ENCODE assay signal across 24 mouse cellular contexts in the genomic region with DNA sequence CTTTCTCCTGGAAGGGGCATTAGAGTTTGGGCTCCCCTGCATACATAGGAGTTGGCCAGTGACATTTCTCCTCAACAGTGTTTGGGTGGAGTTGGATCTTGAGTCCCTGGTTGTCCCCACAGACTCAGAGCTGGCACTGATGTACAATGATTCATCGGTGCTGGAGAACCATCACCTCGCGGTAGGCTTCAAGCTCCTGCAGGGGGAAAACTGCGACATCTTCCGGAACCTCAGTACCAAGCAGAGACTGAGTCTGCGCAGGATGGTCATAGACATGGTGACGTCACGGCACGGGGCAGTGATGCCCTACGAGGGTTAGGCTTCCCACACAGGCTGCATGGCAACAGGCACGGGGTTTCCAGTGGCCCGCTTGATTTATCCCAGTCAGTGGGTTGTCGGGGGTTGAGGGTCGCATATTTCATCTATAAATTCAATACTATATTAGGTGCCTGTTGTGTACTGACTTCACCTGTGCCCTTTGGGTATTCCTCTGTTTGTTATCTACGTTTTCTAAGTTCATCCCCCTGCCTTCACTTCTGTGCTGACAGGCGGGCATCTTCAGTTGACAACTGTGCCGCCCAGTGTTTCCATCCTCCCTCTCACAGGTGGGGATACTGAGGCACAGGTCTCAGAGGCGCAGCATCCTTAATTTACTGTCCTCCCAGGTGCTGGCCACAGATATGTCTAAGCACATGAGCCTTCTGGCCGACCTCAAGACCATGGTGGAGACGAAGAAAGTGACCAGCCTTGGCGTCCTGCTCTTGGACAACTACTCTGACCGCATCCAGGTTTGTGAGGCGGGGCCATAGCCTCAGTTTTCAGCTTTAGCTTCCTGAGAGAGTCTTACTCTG. TPM values are rescaled to one million over a fixed set of nuclear protein-coding genes. Genes with fewer than 3 reads are reported as not detected.
DNase-seq lines count a peak whose midpoint lies in the region; ATAC-seq lines count a peak whose summit lies in the region.
"Had no signal": no experiment of that assay in that cellular context is flagged by ENCODE, and none has a peak within 500 bp of the region (broad histone marks: within the 10 kb centered on the region; RNA-seq: fewer than 3 reads in every experiment).

No protein-coding gene starts in this region.

- 88% methylated on average over 23 of the region's 23 CpGs for WGBS in forebrain, embryonic 11.5 days
- 89% methylated on average over 23 of the region's 23 CpGs for WGBS in forebrain, embryonic 15.5 days
- 88% methylated on average over 23 of the region's 23 CpGs for WGBS in kidney, embryonic 14.5 days
- 86% methylated on average over 23 of the region's 23 CpGs for WGBS in midbrain, embryonic 14.5 days

- H3K4me2 ChIP-seq in forebrain, embryonic 11.5 days (ENCODE audit: low read depth, low read length, severe bottlenecking) = no peak overlapping the region
- H3K4me2 ChIP-seq in forebrain, embryonic 15.5 days (replicated peaks) = no peak overlapping the region
- no peak overlapping the region for H3K4me2 ChIP-seq in kidney, embryonic 14.5 days (replicated peaks; ENCODE audit: low read depth, low read length)
- H3K4me2 ChIP-seq in midbrain, embryonic 14.5 days (ENCODE audit: low read length) = no peak overlapping the region
- H3K4me2 ChIP-seq: heart, embryonic 13.5 days; hindbrain, embryonic 12.5 days; midbrain, embryonic 12.5 days; stomach, embryonic 15.5 days had no signal

- ATAC-seq in forebrain, embryonic 11.5 days (replicated peaks; ENCODE audit: low FRiP score) = no peak
- ATAC-seq in forebrain, embryonic 15.5 days (replicated peaks) = no peak
- no peak for ATAC-seq in kidney, embryonic 14.5 days (ENCODE audit: low FRiP score, low TSS enrichment)
- no peak for ATAC-seq in midbrain, embryonic 14.5 days (ENCODE audit: low FRiP score, low TSS enrichment)
- ATAC-seq: forebrain, postnatal 0 days; intestine, postnatal 0 days; lung, postnatal 0 days had no signal

- peaks cover 3% of the 10 kb centered on the region; the same call in 1 of the 2 replicates for H3K4me1 ChIP-seq in forebrain, embryonic 11.5 days (replicated peaks; ENCODE audit: control insufficient read depth, insufficient read depth, low read length)
- peaks cover 10% of the 10 kb centered on the region for H3K4me1 ChIP-seq in forebrain, embryonic 15.5 days
- peaks cover 25% of the 10 kb centered on the region for H3K4me1 ChIP-seq in kidney, embryonic 14.5 days (ENCODE audit: control insufficient read depth, insufficient read depth, low read length)
- no peaks in the 10 kb centered on the region for H3K4me1 ChIP-seq in midbrain, embryonic 14.5 days (ENCODE audit: control insufficient read depth, insufficient read depth, low read length)

- no peak overlapping the region for H3K4me3 ChIP-seq in forebrain, embryonic 11.5 days (ENCODE audit: low read depth, low read length)
- H3K4me3 ChIP-seq in forebrain, embryonic 15.5 days = no peak overlapping the region
- H3K4me3 ChIP-seq in kidney, embryonic 14.5 days (ENCODE audit: low read length) = no peak overlapping the region
- H3K4me3 ChIP-seq in midbrain, embryonic 14.5 days (replicated peaks; ENCODE audit: low read depth, low read length) = no peak overlapping the region
- H3K4me3 ChIP-seq: embryonic facial prominence, embryonic 10.5 days; heart, embryonic 13.5 days; hindbrain, embryonic 12.5 days; left cerebral cortex, adult 2 months; midbrain, embryonic 12.5 days; stomach, embryonic 15.5 days had no signal

- peaks cover 27% of the 10 kb centered on the region for H3K27me3 ChIP-seq in forebrain, embryonic 11.5 days (ENCODE audit: control insufficient read depth, insufficient read depth, low read length)
- H3K27me3 ChIP-seq in forebrain, embryonic 15.5 days = peaks cover 30% of the 10 kb centered on the region
- peaks cover 28% of the 10 kb centered on the region for H3K27me3 ChIP-seq in kidney, embryonic 14.5 days (ENCODE audit: control insufficient read depth, insufficient read depth, low read length)
- H3K27me3 ChIP-seq in midbrain, embryonic 14.5 days (ENCODE audit: control insufficient read depth, insufficient read depth, low read length) = peaks cover 14% of the 10 kb centered on the region

- no peaks in the 10 kb centered on the region for H3K9me3 ChIP-seq in forebrain, embryonic 11.5 days (ENCODE audit: control insufficient read depth, low read length)
- H3K9me3 ChIP-seq in forebrain, embryonic 15.5 days = no peaks in the 10 kb centered on the region
- no peaks in the 10 kb centered on the region for H3K9me3 ChIP-seq in kidney, embryonic 14.5 days (ENCODE audit: control insufficient read depth, low read length)
- H3K9me3 ChIP-seq in midbrain, embryonic 14.5 days (ENCODE audit: control insufficient read depth, low read length) = no peaks in the 10 kb centered on the region
- H3K9me3 ChIP-seq: embryonic facial prominence, embryonic 10.5 days; heart, embryonic 13.5 days; hindbrain, embryonic 12.5 days; midbrain, embryonic 12.5 days; stomach, embryonic 15.5 days had no signal

- peak; percentile 44 for DNase-seq in forebrain, embryonic 11.5 days (ENCODE audit: low spot score)
- peak; percentile 1 for DNase-seq in kidney, postnatal 14 days
- DNase-seq in thymus, postnatal 14 days = peak; percentile 1
- DNase-seq in thymus, postnatal 36 days = no peak
- DNase-seq in midbrain, embryonic 14.5 days = no peak
- DNase-seq: adrenal gland, adult 2 months; cerebellum, postnatal 10 days; forebrain, postnatal 0 days; retina, postnatal 1 day; right cerebral cortex, postnatal 4 days; thymus, adult 18-20 months had no signal

- no peaks in the 10 kb centered on the region for H3K36me3 ChIP-seq in forebrain, embryonic 11.5 days (ENCODE audit: control insufficient read depth, insufficient read depth, low read length)
- H3K36me3 ChIP-seq in forebrain, embryonic 15.5 days = no peaks in the 10 kb centered on the region
- H3K36me3 ChIP-seq in kidney, embryonic 14.5 days (ENCODE audit: control insufficient read depth, insufficient read depth, low read length) = no peaks in the 10 kb centered on the region
- H3K36me3 ChIP-seq in midbrain, embryonic 14.5 days (ENCODE audit: control insufficient read depth, insufficient read depth, low read length) = no peaks in the 10 kb centered on the region
- H3K36me3 ChIP-seq: embryonic facial prominence, embryonic 10.5 days; heart, embryonic 13.5 days; hindbrain, embryonic 12.5 days; midbrain, embryonic 12.5 days; stomach, embryonic 15.5 days had no signal

- no peak overlapping the region for H3K9ac ChIP-seq in forebrain, embryonic 11.5 days (ENCODE audit: low read length)
- no peak overlapping the region for H3K9ac ChIP-seq in forebrain, embryonic 15.5 days (replicated peaks)
- H3K9ac ChIP-seq in kidney, embryonic 14.5 days (ENCODE audit: low read depth, low read length) = no peak overlapping the region
- no peak overlapping the region for H3K9ac ChIP-seq in midbrain, embryonic 14.5 days (replicated peaks; ENCODE audit: low read length)
- H3K9ac ChIP-seq: forebrain, postnatal 0 days; heart, embryonic 13.5 days; hindbrain, embryonic 12.5 days; midbrain, embryonic 12.5 days; stomach, embryonic 15.5 days had no signal

- no peak overlapping the region for H3K27ac ChIP-seq in forebrain, embryonic 11.5 days (ENCODE audit: low read depth, low read length)
- H3K27ac ChIP-seq in forebrain, embryonic 15.5 days (replicated peaks) = no peak overlapping the region
- no peak overlapping the region for H3K27ac ChIP-seq in kidney, embryonic 14.5 days (ENCODE audit: low read depth, low read length)
- no peak overlapping the region for H3K27ac ChIP-seq in midbrain, embryonic 14.5 days (replicated peaks; ENCODE audit: low read depth, low read length)
- H3K27ac ChIP-seq: embryonic facial prominence, embryonic 10.5 days; heart, embryonic 13.5 days; hindbrain, embryonic 12.5 days; kidney, postnatal 0 days; left cerebral cortex, adult 2 months; midbrain, embryonic 12.5 days; stomach, embryonic 15.5 days had no signal

RNA-seq across cellular contexts. Expression of gene Rab3a, which starts 6.0 kb away (rescaled TPM):
- 42.7 and 49.7 TPM in 2 replicates for polyA plus RNA-seq in forebrain, embryonic 11.5 days (2014; fragmentation: Nextera tagmentation; extraction: Ambion mirVana)
- polyA plus RNA-seq in forebrain, embryonic 15.5 days (2015; fragmentation: Nextera tagmentation; extraction: Ambion mirVana) = 319 and 328 TPM in 2 replicates
- 14.3 and 16.4 TPM in 2 replicates for polyA plus RNA-seq in kidney, embryonic 14.5 days (2014; fragmentation: Nextera tagmentation; extraction: Ambion mirVana)
- 407 and 464 TPM in 2 replicates for polyA plus RNA-seq in midbrain, embryonic 14.5 days (2014; fragmentation: Nextera tagmentation; extraction: Ambion mirVana)

RNA-seq across cellular contexts. Expression of gene Mpv17l2, which starts 12.3 kb away (rescaled TPM):
- 31.0 and 34.1 TPM in 2 replicates for polyA plus RNA-seq in forebrain, embryonic 11.5 days (2014; fragmentation: Nextera tagmentation; extraction: Ambion mirVana)
- 51.5 and 57.7 TPM in 2 replicates for polyA plus RNA-seq in forebrain, embryonic 15.5 days (2015; fragmentation: Nextera tagmentation; extraction: Ambion mirVana)
- polyA plus RNA-seq in kidney, embryonic 14.5 days (2014; fragmentation: Nextera tagmentation; extraction: Ambion mirVana) = 47.9 and 52.7 TPM in 2 replicates
- polyA plus RNA-seq in midbrain, embryonic 14.5 days (2014; fragmentation: Nextera tagmentation; extraction: Ambion mirVana) = 37.1 and 39.0 TPM in 2 replicates

RNA-seq across cellular contexts. Expression of gene Pde4c, which starts 25.0 kb away (rescaled TPM):
- 0.13 and 0.37 TPM in 2 replicates for polyA plus RNA-seq in forebrain, embryonic 11.5 days (2014; fragmentation: Nextera tagmentation; extraction: Ambion mirVana)
- 0.13 and 0.22 TPM in 2 replicates for polyA plus RNA-seq in forebrain, embryonic 15.5 days (2015; fragmentation: Nextera tagmentation; extraction: Ambion mirVana)
- polyA plus RNA-seq in kidney, embryonic 14.5 days (2014; fragmentation: Nextera tagmentation; extraction: Ambion mirVana) = 2.5 and 4.0 TPM in 2 replicates
- polyA plus RNA-seq in midbrain, embryonic 14.5 days (2014; fragmentation: Nextera tagmentation; extraction: Ambion mirVana) = 0.24 TPM in 1 of 2 replicates, not detected in the other
- polyA plus RNA-seq: heart, embryonic 13.5 days had no signal

RNA-seq across cellular contexts. Expression of gene Pik3r2, which starts 28.0 kb away (rescaled TPM):
- 58.9 and 61.6 TPM in 2 replicates for polyA plus RNA-seq in forebrain, embryonic 11.5 days (2014; fragmentation: Nextera tagmentation; extraction: Ambion mirVana)
- 126 and 127 TPM in 2 replicates for polyA plus RNA-seq in forebrain, embryonic 15.5 days (2015; fragmentation: Nextera tagmentation; extraction: Ambion mirVana)
- 33.3 and 49.1 TPM in 2 replicates for polyA plus RNA-seq in kidney, embryonic 14.5 days (2014; fragmentation: Nextera tagmentation; extraction: Ambion mirVana)
- polyA plus RNA-seq in midbrain, embryonic 14.5 days (2014; fragmentation: Nextera tagmentation; extraction: Ambion mirVana) = 79.2 and 84.7 TPM in 2 replicates

RNA-seq across cellular contexts. Expression of gene Gm3336, which starts 30.1 kb away (rescaled TPM):
- polyA plus RNA-seq in forebrain, embryonic 11.5 days (2014; fragmentation: Nextera tagmentation; extraction: Ambion mirVana) = not detected in 2 replicates
- polyA plus RNA-seq in forebrain, embryonic 15.5 days (2015; fragmentation: Nextera tagmentation; extraction: Ambion mirVana) = not detected in 2 replicates
- polyA plus RNA-seq in kidney, embryonic 14.5 days (2014; fragmentation: Nextera tagmentation; extraction: Ambion mirVana) = 0.23 and 0.73 TPM in 2 replicates
- polyA plus RNA-seq in midbrain, embryonic 14.5 days (2014; fragmentation: Nextera tagmentation; extraction: Ambion mirVana) = not detected in 2 replicates
- polyA plus RNA-seq: cortical plate, adult 2 months; embryonic facial prominence, embryonic 10.5 days; forebrain, postnatal 0 days; heart, embryonic 13.5 days; hindbrain, embryonic 12.5 days; limb, embryonic 14.5 days; midbrain, embryonic 12.5 days had no signal

Comparison
In these comparisons a context has a peak if more than half of its experiments do, and no peak if none do; other contexts are left out.
1. DNase-seq: peak in forebrain, embryonic 11.5 days (single experiment), kidney, postnatal 14 days (single experiment) and thymus, postnatal 14 days (single experiment); none in thymus, postnatal 36 days (0 of 2) and midbrain, embryonic 14.5 days (single experiment).